Mouse (Mus musculus) central nervous system, embryonic 18 days (tissue): ENCODE results near the gene Becn1. TPM values are rescaled to one million over a fixed set of nuclear protein-coding genes. Genes with fewer than 3 reads are reported as not detected.

ENCODE experiments used
- polyA plus RNA-seq: library from polyadenylated mRNA; depleted of rRNA; stranded (reverse); fragments of >200 nt; gene quantifications from 2 replicates; pipeline ENCODE4 v1.2.3, GENCODE M21; 2012; rRNA removed

Gene Becn1
- polyA plus RNA-seq: 115 and 124 TPM in 2 replicates

GRCm38 (mm10) chr11:101302004-101302798 is at the start of gene Becn1:
Gene Becn1 (minus strand): TSS chr11:101302286.

GRCm38 (mm10) chr11:101330371-101330924 is 28.4 kb upstream of the Becn1 start, which contains the start of gene Aoc3:
Gene Aoc3 (plus strand): TSS chr11:101330605.

GRCm38 (mm10) chr11:101324763-101325162 is 22.7 kb upstream of the Becn1 start, which contains the start of gene Aoc2:
Gene Aoc2 (plus strand): TSS chr11:101325063.

GRCm38 (mm10) chr11:101315665-101316500 is 13.8 kb upstream of the Becn1 start, which contains the start of gene Psme3:
Gene Psme3 (plus strand): TSS chr11:101316213.

GRCm38 (mm10) chr11:101278223-101279192 is 23.6 kb downstream of the Becn1 start, which contains the start of the genes Cntd1 and Coa3:
Gene Cntd1 (plus strand): TSS chr11:101279012.
Gene Coa3 (minus strand): TSS chr11:101279114.

GRCm38 (mm10) chr11:101259948-101260825 is 41.9 kb downstream of the Becn1 start, which contains the start of gene Wnk4:
Gene Wnk4 (plus strand): TSS chr11:101260567.

GRCm38 (mm10) chr11:101253613-101254389 is 48.3 kb downstream of the Becn1 start, which contains the start of gene Vps25:
Gene Vps25 (plus strand): TSS chr11:101253707.

GRCm38 (mm10) chr11:101245855-101246701 is 56.0 kb downstream of the Becn1 start, which contains the start of gene Ramp2:
Gene Ramp2 (plus strand): TSS chr11:101246028.

Other genes starting within 250 kb of the Becn1 start
- gene Naglu, start 232.3 kb downstream of the Becn1 start, polyA plus RNA-seq: 10.6 and 11.5 TPM in 2 replicates
- 0.63 and 0.65 TPM in 2 replicates for gene Hsd17b1, start 223.9 kb downstream of the Becn1 start, polyA plus RNA-seq
- 49.3 and 50.2 TPM in 2 replicates for gene Coasy, start 219.7 kb downstream of the Becn1 start, polyA plus RNA-seq
- 65.4 and 71.6 TPM in 2 replicates for gene Mlx, start 215.0 kb downstream of the Becn1 start, polyA plus RNA-seq
- 19.1 and 19.5 TPM in 2 replicates for gene Psmc3ip, start 206.8 kb downstream of the Becn1 start, polyA plus RNA-seq
- gene Retreg3, start 182.4 kb downstream of the Becn1 start, polyA plus RNA-seq: 66.9 and 68.5 TPM in 2 replicates
- 15.2 and 15.6 TPM in 2 replicates for gene Tubg1, start 182.3 kb downstream of the Becn1 start, polyA plus RNA-seq
- gene Tubg2, start 146.4 kb downstream of the Becn1 start, polyA plus RNA-seq: 31.8 and 33.7 TPM in 2 replicates
- gene Cntnap1, start 131.8 kb downstream of the Becn1 start, polyA plus RNA-seq: 7.4 and 9.2 TPM in 2 replicates
- 6.5 and 7.9 TPM in 2 replicates for gene Plekhh3, start 130.9 kb downstream of the Becn1 start, polyA plus RNA-seq
- gene Ccr10, start 126.8 kb downstream of the Becn1 start, polyA plus RNA-seq: 0.21 and 0.28 TPM in 2 replicates
- 37.9 and 39.6 TPM in 2 replicates for gene Ezh1, start 75.8 kb downstream of the Becn1 start, polyA plus RNA-seq
- gene Ramp2, start 56.3 kb downstream of the Becn1 start, polyA plus RNA-seq: 79.4 and 81.7 TPM in 2 replicates
- 56.9 and 58.5 TPM in 2 replicates for gene Vps25, start 48.6 kb downstream of the Becn1 start, polyA plus RNA-seq
- 4.4 and 5.4 TPM in 2 replicates for gene Wnk4, start 41.7 kb downstream of the Becn1 start, polyA plus RNA-seq
- gene Cntd1, start 23.3 kb downstream of the Becn1 start, polyA plus RNA-seq: 0.66 and 0.69 TPM in 2 replicates
- gene Coa3, start 23.2 kb downstream of the Becn1 start, polyA plus RNA-seq: 165 and 213 TPM in 2 replicates
- 103 and 105 TPM in 2 replicates for gene Psme3, start 13.9 kb upstream of the Becn1 start, polyA plus RNA-seq
- 7.0 and 7.4 TPM in 2 replicates for gene Aoc2, start 22.8 kb upstream of the Becn1 start, polyA plus RNA-seq
- 0.52 and 0.82 TPM in 2 replicates for gene Aoc3, start 28.3 kb upstream of the Becn1 start, polyA plus RNA-seq
- 0.03 and 0.05 TPM in 2 replicates for gene G6pc, start 65.3 kb upstream of the Becn1 start, polyA plus RNA-seq
- gene Aarsd1, start 115.3 kb upstream of the Becn1 start, polyA plus RNA-seq: 49.2 and 49.6 TPM in 2 replicates
- gene Gm27029, start 122.5 kb upstream of the Becn1 start, polyA plus RNA-seq: 4.1 and 4.2 TPM in 2 replicates
- 29.8 and 30.1 TPM in 2 replicates for gene Rundc1, start 122.8 kb upstream of the Becn1 start, polyA plus RNA-seq
- gene Ptges3l, start 123.0 kb upstream of the Becn1 start, polyA plus RNA-seq: 2.3 and 5.0 TPM in 2 replicates
- gene Rpl27, start 140.0 kb upstream of the Becn1 start, polyA plus RNA-seq: 841 and 842 TPM in 2 replicates
- 6.2 and 7.4 TPM in 2 replicates for gene Ifi35, start 146.1 kb upstream of the Becn1 start, polyA plus RNA-seq
- gene Rnd2, start 162.7 kb upstream of the Becn1 start, polyA plus RNA-seq: 118 and 125 TPM in 2 replicates
- 162 and 171 TPM in 2 replicates for gene Vat1, start 163.9 kb upstream of the Becn1 start, polyA plus RNA-seq
- gene Brca1, start 249.7 kb upstream of the Becn1 start, polyA plus RNA-seq: 2.2 and 2.7 TPM in 2 replicates
- gene Nbr1, start 249.9 kb upstream of the Becn1 start, polyA plus RNA-seq: 100 and 103 TPM in 2 replicates